Mouse (Mus musculus) layer of hippocampus, postnatal 36 days (tissue): Measurements from ENCODE around the gene Rpl31. TPM values are rescaled to one million over a fixed set of nuclear protein-coding genes. Genes with fewer than 3 reads are reported as not detected.

Experiments used
- DNase-seq, 2 experiments: peaks; one replicate each; pipeline ENCODE4 v3.0.0; 2022
- total RNA-seq, 2 experiments: library from RNA; stranded (reverse); gene quantifications; 2 replicates each; pipeline ENCODE4 v1.2.3; 2021

Rpl31 gene
- 100 to 1,000 TPM; 429 to 541 TPM for total RNA-seq

DNA sequence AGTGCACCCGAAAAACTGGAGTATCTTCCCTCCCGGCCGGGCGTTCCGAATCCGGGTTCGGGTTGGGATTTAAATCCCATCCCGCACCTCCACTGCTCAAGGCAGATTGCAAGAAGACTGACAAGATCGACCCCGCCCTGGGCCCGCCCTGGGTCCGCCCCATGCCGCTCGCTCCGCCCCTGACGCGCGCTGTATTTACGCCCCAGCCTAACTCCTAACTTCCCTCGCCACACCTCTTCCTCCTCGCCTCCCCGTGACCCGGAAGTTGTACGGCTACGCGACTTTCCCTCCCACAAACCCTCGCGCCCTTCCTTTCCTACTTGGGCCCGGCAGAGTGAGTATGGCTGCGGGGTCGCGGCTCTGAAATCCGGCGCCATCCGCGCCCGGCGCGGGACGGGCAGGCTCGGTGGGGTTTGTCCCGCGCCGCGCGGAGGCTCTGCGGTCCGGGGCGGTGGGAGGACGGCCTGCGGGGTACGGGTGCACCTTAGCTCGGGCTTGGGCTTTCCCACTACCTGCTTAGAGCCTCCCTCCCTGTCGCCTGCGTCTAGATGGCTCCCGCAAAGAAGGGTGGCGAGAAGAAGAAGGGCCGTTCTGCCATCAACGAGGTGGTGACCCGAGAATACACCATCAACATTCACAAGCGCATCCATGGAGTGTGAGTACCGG lies at the start of gene Rpl31:
Rpl31 (plus strand) TSS at position 242 of the 666 bp plus-strand sequence.
- peak; percentile 98 for DNase-seq

DNA sequence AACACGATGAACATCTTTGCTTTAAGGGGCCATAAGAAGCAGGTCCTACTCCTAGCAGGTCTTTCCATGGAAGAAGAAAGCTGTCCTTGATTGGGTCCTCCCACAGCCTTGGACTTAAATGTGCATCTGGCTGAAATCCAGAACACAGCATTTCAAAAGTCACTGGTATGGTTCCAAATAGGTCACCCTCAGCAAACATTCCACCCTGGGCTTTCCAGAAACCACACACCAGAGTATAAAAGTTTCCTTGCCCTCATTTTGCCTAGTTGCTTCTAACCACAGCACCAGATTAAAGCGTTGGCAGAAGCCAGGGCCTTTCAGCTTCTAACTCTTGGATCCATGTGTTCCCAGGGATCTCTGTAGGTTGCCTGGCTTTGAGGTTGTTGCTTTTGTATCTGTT lies 49.7 kb upstream of the Rpl31 start:
- no peak for DNase-seq

DNA sequence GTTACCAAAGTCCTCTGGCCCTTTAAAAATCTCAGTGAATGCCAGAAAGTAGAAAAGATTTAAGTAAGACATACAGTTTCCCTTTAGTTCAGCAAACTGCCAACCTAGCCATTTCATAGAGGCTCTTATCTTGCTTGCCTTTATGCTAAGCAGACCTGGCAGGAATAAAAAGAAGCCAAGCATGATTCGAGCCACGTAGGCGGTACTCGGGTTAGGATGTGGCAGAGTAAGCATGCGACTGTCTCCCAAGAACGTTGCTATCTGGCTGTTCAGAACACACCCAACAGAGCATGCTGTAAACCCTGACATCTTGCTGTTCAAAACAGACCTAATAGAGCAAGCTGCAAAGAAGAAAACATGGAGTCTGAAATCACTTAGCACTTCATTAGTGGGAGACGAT lies 48.8 kb upstream of the Rpl31 start:
- no peak for DNase-seq

DNA sequence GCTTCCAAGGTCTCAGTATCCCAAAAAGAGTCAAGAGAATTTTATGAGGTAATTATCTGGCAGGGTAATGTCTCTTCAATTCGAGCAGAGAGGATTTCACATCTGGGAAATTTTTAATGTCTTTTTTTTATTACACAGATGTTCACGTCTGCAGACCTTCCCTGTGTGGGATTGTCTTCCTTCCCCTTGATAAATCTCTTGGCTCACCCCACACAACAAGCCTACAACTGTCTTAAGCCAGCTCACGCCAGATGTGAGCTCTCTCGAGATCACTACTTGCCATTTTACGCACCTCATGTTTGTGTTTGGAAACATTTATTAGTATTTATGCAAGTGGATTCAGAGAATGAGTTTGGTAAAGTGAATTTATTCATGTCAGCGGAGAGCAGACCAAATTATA lies 45.7 kb upstream of the Rpl31 start:
- DNase-seq, result no peak

DNA sequence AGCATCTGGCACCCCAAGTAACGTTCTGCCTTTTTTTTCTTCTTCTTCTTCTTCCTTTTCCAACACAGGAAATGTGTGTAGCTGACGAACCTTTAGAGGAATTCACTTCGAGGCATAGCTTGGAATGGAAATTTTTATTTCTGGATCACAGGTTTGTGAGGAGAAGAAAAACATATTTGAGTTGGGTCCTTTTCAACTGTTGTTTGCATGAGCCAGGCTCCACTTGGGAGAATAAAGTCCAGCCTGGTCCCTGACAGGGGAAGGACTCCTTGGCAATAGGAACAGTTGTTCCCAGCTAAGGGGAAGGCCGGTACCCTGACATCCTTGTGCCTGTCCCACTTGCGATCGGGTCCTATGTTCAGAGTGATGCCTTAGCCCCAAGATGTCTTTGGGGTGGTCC lies 42.4 kb upstream of the Rpl31 start:
- DNase-seq, result no peak

DNA sequence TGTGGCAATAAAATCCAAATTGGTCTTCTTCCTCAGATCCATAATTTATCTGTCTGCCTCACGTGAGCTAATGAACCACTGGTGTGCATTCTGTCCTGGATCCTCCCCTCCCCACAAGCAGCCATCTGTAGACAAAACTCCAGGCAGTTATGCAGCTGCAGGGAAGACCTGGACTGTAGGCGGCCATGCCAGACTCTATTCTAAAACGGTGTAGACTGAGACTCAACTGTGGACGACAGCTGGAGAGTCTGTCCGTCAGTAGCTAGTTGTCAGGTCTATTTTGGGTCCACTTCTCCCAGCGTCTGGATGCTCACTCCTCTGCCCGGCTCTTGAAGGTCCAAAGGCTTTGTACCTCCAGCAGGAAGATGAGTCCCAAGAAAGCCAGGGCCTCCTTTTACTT lies 40.1 kb upstream of the Rpl31 start:
- no peak for DNase-seq

GRCm38 (mm10) chr1:39330857-39331594 lies 36.6 kb upstream of the Rpl31 start:
- DNase-seq, result no peak

- no peak for DNase-seq
These were observed 35.2 kb upstream of the Rpl31 start for GRCm38 (mm10) chr1:39332456-39332855.

GRCm38 (mm10) chr1:39335561-39336196 lies 32.0 kb upstream of the Rpl31 start:
- DNase-seq, result no peak

DNA sequence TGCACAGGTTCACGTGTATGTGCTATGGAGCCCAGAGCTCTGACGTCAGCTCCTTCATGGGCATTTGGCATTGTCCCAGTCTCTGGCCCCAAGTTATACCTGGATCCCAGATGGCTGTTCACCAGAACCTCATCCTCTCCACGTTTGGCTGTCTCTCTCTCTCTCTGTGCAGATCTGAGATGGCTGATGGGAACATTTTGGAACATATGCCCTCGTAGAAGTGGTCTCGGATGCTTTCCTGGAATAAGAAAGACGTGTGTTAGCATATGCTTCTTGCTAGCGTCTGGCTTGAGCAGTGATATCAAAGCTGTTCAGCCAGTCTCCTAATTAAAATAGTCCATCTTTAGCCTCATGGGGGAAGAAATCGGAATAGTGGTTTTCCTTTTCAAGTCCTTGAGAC lies 30.9 kb upstream of the Rpl31 start:
- no peak for DNase-seq

GRCm38 (mm10) chr1:39338831-39339230 lies 28.8 kb upstream of the Rpl31 start:
- DNase-seq, result no peak

DNA sequence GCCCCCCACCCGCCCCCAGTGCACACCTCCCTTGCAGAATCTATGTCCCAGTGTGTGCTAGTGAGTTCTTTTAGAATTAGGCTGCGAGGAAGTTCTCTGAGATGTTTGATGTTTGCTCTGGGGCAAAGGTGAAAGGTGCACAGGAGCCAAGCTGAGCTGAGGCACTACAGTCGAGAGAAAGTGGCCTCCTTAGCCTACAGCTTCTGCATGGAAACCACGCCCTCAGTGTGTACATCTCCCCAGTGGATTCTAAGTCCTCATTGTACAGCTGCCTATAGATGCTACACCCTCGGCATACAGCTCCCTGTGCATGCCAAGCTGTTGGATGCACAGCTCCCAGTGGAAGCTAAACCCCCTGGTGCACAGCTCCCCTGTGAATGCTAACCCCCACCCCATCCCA lies 28.2 kb upstream of the Rpl31 start:
- DNase-seq, result no peak

- DNase-seq, result no peak
These were observed 27.5 kb upstream of the Rpl31 start for GRCm38 (mm10) chr1:39340156-39340555.

- peak; percentile 36 to 37 for DNase-seq
These were observed 27.0 kb upstream of the Rpl31 start for GRCm38 (mm10) chr1:39340647-39341046.

- DNase-seq, result no peak
These were observed 25.8 kb upstream of the Rpl31 start for GRCm38 (mm10) chr1:39341807-39342206.

- no peak for DNase-seq
These were observed 24.4 kb upstream of the Rpl31 start for GRCm38 (mm10) chr1:39343242-39343641.

- no peak for DNase-seq
These were observed 22.6 kb upstream of the Rpl31 start for GRCm38 (mm10) chr1:39344981-39345600.

DNA sequence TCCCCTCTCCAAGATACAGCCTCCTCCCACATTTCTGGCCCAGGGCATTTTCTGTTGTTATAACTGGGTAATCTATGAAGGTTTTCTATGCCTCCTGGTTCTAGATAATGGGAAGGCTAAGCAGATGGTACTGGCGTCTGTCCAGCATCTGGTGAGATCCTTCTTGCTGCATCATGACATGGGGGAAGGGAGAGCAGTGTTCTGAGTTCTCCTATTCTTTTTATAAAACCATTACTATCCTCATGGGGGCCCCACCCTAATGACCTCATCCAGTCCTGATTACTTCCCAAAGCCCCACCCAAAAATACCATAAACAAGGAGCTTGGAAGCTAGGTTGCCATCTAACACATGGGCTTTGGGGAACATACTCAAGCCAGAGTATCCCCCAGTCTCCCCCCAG lies 18.6 kb upstream of the Rpl31 start:
- DNase-seq, result peak; percentile 61 to 66

DNA sequence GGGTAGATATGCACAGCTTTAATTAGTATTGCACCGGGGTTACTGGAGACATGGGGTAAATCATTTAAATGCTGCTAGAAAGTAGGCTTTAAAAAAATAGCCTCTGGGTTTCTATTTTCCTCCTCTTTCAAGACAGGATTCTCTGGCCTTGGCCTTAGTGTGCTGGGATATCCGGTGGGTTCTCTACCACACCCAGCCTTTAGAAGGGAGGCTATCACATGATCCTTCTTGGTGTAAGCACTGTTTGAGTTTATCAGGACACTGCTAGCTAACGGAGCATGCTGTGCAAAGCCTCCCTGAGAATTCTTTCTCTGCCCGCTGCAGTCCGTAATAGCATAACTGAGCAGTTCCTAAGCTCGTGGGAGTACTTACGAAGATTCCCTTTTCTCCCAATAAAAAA lies 18.2 kb upstream of the Rpl31 start:
- no peak for DNase-seq

- DNase-seq, result no peak
These were observed 5.7 kb upstream of the Rpl31 start for GRCm38 (mm10) chr1:39361754-39362514.

DNA sequence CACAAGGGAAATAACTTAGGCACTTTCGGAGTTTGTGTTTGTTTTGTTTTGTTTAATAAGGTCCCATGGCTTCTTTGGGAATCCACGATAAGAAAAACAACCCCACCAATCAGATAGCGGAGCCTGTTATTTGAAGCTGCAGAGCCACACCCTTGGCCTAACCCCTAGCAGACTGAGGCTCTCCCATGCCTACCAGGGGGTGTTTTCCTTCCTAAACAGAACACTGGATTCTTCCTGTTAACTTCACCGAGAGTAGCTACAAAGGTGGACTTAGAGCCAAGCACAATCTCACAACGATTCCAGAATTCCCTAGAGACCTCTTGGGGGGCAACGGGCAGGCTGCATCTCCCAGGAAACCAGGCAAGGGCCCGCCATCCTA lies 5.1 kb upstream of the Rpl31 start:
- DNase-seq, result no peak

DNA sequence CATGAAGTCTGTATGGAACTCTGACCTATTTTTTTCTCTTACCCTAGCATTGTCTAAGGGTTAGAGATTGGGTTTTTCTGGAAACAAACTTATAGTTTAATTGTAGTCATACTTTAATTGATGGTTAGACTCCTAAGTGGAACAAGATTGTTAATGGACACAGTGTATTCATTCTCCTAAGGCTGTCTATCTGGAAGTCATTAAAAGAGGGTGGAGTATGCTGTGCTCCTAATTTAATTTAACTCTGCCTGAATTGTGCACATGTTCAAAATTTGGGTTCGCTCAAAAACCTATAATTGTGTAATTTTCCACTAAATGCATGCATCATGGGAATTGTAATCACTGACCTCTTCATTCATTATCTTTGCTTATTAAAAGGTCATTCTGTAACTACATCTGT lies 2.1 kb upstream of the Rpl31 start:
- no peak for DNase-seq

DNA sequence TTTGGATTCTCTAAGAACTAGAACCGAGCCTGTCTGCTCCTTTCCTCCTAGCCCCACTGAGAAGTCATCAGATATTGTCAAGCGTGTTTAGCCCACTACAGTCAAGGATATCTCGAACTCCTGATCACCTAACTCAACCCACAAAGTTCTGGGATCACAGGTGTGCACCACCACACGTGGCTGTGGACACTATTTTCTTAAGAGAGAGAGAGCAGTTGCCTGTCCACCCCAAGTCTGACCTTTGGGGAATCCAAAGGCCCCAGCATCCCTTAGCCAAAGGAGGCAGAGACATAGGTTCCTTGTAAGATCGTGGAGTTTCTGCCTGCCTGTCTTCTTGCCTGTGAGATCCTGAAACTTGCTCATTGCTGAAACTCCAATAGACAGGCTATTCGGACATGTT lies 597 bp upstream of the Rpl31 start:
- no peak for DNase-seq
